Mouse (Mus musculus): ENCODE measurements at regions not wholly inside any gene's neighbourhood (a gene's known extent, or its start where the extent isn't known, plus 50 kb on each side); places are given as distances from the start of the nearest gene placed in this dataset.

DNA sequence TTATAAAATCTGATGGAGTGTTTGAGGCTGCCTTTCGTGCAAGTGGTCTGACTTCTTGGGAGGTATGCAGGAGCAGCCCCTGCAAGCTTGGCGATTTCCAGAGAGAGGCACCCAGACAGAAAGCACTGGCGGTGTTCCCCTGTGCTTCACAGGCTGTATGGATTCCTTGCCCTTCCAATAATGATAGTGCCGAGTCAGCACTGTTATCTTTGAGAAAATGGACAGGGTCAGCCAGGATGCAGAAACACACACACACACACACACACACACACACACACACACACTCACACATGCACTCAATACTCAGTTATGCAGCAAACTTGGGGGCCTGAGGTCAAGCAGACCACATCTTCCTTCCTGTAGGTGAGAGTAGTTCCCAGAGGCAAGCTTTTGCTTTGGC, 305.7 kb downstream of the Gadd45g start:
- no peak for DNase-seq (ENCODE audit: low spot score)

DNA sequence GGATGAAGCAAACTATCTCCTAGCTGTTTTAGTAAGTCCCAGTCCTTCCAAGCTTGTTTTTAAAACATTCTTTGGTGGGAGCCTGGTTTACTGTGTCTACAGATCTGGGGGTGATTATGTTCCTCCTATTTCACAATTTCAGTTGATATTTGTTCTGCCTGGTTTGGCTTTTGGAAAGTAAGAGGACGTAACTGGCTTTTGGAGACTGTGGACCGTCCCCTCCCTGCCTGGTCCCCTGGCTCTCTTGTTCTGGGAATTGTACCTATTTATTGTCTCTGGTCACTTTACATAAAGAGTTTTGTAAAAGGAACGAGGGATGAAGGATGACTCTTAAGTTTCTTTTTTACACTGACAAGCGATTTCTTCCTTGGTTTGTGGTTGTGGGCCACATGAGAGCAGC, 306.6 kb downstream of the Gadd45g start:
- no peak for DNase-seq (ENCODE audit: low spot score)

DNA sequence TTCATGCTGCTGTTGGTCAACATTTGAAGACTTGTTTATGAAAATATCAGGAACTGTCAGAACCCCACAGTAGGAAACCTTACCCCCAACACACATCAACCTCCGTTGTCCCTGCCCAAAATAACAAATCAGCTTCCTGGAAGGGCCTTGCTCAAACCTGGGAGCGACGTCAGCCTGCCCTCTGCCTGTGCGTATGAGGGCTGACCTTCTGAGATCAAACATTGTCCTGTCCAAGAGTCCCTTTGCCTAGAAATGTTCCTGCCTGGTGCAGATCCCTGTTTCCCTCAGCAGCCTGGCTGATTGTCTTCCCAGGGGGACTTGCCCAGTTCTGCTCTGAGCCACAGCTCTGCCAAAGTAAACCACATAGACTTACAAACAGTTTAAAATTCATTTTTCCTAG, 307.1 kb downstream of the Gadd45g start:
- no peak for DNase-seq (ENCODE audit: low spot score)

DNA sequence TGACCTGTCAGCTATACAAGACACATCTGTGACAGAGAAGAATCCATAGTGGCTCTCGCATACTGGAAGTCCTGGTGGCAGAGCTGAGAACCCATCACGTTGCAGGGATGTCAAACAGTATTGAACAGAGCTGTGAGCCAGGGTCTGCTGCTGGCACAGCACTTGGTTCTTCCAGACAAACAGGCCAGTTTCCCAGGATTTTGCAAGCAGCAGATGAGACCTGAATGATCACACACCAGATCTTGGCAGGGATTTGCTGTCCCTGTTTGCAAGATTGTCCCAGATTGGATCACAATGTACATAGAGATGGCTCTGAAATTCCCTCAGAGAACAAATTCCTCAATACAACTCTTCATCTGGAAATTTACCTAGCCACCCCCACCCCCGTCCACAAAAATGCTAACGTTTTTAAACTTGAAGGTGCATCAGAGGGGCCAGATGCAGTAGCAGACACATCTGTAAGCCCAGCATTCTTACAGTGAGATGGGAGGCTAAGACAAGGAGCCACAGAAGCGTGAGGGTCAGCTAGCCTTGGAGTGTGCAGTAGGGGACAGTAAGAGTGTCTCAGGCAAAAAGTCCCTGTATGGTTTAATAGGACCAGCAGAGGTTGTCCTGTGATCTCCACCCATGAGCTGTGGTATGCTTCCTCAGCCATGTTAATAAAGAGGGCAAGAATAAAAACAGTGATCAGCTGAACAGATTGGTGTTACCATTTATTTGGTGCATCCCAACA, 307.8 kb downstream of the Gadd45g start:
- no peak for DNase-seq (ENCODE audit: low spot score)

DNA sequence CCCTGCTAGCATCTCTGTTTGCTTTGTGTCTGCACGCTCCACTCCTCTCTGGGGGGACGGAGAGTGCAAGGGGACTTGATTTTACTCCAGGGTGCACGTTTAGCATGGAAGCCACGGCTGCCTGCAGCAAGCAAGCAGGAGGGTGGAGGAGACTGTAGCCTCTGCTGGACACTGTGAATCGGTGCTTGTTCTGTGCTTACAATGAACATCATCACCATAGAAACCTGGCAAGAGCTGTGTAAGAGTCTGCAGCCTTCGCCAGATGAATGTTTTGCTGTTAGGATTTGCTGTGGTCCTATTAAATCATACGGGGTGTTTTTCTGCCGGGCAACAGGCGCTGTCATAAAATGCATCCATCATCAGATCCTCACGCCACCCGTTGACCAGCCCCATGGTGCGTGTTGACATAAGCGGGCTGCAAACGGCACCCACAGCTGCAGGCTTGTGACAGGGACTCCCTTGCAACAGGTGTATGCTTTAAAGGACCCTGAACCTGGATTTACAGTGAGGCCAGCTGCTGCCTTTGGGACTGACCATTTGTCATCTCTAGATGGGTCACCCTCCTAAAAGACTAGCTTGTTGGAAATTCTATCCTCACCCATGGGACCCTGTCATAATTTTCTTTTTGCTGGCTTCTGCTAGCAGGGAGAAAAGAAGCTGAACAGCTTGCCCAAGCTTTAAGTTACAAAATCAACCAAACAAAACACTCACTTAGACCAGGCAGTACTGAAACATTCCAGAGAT, 308.5 kb downstream of the Gadd45g start:
- DNase-seq (ENCODE audit: low spot score): peak; percentile 26

DNA sequence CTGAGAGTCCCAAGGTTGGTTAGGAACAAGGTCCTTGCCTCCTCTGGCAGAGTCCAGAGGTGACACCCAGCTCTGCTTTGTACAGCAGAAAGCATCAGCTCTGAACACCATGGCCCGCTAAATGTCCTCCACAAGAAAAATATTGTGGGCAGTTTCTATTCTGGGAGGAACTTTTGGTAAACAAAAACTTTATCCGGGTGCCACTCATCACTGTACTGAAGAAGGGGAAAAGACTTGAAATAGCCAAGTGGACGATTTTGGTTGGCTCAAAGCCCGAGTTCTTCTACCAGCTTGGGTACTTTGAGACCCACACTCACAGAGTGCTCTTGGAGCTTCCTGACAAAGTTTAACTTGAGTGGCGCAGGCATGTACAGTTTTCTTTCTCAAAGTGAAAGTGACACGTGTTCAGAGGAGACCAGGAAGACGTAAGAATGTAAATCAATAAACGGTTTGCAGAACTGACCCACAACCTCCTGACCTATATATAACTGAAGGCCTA, 309.2 kb downstream of the Gadd45g start:
- no peak for DNase-seq (ENCODE audit: low spot score)

DNA sequence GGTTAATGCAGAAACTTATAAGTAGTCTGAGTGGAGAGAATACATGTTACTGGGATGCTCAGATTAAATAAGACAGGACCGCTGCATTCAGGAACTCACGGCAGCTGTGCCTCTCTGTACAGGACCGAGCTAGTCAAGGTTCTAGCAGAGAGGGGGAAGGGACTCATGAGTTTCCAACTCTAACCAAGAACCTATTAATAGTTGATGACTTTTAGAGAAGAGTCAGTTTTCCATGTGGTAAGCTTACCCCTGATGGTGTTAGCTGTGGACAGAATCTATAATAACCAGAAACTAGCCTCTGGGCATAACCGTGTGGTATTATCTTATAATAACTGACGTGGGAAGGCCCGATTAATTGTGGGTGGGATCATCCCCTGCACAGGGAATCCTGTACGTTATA, 316.2 kb downstream of the Gadd45g start:
- no peak for DNase-seq (ENCODE audit: low spot score)

DNA sequence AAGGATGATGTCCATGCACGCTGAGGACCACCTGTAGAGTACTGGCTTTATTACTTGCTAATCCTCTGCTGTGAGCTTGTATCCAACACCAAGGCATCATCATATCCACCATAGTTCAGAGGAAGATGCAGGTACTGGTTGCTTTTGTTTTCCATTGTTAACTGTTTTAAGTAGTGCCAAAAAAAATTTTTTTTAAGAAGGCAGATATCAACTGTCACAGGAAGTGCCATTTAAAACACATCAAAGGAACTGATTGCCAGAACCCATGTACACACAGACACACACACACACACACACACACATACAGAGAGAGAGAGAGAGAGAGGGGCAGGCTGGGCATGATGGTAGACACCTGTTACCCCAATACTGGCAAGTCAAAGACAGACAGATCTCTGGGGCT, 319.1 kb downstream of the Gadd45g start:
- DNase-seq (ENCODE audit: low spot score): no peak

DNA sequence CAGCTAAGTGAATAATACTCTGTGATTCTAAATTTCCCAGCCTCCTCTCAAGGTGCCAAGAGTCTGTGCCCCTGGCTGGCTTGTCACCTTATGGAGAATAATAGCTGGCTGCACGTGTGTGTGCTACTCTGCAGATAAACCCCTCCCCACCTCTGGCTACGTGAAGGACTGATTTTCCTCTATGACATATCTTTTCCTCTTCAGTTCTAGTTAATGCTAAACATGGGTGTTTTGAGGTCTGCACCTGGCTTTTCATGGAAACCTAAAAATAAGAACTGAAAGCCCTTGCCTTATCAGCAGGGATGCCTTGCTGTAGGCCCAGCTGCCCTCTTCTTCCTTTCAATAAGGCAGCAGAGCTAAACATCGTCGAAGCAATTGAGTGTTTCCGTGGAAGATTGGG, 321.5 kb downstream of the Gadd45g start:
- no peak for DNase-seq (ENCODE audit: low spot score)

DNA sequence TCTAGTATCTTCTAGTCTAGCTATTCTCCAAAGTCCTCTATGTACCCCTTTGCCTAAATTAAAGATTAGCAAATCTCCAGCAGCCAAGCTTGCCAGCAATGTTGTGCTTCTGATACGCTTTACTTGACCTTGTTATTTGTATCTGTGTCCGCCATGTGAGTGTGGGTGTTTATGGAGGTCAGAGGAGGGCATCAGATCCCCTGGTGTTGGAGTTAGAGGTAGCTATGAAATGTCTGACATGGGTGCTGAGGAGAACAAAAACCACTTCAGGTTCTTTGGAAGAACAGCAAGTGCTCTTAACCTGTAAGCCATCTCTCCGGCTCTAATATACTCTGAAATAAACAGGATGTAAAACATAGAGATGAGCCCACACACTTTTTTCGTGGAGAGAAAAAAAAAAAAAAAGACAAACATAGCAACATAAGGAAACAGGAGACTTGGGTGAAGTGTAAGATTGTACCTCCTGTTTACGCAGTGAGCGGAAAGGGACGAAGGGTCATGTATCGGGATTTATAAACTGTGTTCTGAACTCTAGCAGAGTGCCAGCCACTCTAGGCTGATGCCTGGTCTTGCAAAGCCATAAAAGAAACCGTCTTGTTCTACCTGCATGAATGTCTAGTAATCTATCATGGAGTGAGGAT, 326.3 kb downstream of the Gadd45g start:
- DNase-seq (ENCODE audit: low spot score): no peak

DNA sequence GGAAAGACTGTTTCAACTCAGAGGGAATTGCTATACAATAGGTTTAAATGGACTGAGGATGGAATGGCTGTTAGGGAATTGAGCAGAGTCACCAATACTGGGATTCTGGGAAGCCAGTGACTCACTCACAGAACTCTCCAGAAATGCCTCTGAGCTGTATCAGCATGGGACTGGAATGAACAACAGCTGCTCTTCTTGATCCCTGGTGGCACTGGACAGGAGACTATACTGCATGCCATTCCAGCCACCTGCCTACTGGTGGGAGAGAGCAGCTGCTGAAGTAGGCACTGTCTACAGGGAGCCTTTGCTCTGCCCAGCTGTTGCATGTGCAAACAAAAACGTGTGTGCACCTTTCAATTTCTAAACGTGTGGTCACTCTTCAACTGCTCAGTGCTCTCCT, 329.2 kb downstream of the Gadd45g start:
- no peak for DNase-seq (ENCODE audit: low spot score)

DNA sequence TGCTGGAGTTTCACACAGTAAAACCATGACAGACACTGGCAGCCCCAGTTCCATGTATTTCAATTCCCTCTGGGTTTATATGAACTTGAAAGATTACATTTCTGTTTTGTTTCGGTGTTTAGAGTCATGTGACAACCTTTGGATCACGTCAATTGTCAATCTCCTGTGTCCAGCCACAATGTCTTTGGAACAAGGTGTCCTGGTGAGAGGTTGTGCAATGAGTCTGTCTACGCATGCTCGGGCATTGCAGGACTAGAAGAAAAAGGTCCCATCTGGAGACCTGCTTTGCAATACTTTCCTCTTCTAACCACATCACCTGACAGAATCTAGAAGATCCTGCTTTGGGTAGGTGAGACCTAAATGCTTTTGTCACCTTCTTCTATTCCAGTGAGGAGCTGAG, 333.5 kb downstream of the Gadd45g start:
- DNase-seq (ENCODE audit: low spot score): no peak

DNA sequence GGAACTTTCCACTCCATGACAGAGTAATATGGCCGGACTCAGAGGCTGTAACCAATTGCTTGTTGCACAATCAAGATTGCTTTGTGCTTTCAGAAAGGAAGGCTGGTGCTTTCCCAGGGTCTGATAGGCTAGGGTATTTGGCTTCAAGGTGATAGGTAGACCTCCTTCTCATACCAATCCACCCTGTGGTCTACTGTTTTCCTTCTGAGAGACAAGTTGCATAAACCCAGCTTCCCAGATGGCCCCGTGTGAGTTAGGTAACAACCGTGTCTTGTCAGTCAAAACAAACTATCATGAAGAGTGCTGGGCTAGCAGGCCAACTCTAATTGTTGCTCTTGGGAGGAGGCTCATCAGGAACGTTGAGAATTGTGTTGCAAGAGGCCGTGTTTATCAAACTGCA, 337.2 kb downstream of the Gadd45g start:
- no peak for DNase-seq (ENCODE audit: low spot score)

DNA sequence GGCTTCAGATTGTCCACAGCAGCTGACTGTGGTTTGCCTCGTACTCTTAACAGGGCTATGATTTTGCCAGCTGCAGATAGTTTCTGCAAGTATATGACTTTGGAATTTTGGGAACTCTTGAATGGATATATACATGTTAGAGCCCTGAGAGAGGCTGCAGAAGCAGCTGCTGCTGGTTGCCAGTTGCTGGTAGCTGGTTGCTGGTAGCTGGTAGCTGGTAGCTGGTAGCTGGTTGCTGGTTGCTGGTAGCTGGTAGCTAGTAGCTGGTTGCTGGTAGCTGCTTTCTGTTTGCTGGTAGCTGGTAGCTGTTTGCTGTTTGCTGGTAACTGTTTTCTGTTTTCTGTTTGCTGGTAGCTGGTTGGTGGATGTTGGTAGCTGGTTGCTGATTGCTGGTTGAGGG, 339.1 kb downstream of the Gadd45g start:
- no peak for DNase-seq (ENCODE audit: low spot score)

DNA sequence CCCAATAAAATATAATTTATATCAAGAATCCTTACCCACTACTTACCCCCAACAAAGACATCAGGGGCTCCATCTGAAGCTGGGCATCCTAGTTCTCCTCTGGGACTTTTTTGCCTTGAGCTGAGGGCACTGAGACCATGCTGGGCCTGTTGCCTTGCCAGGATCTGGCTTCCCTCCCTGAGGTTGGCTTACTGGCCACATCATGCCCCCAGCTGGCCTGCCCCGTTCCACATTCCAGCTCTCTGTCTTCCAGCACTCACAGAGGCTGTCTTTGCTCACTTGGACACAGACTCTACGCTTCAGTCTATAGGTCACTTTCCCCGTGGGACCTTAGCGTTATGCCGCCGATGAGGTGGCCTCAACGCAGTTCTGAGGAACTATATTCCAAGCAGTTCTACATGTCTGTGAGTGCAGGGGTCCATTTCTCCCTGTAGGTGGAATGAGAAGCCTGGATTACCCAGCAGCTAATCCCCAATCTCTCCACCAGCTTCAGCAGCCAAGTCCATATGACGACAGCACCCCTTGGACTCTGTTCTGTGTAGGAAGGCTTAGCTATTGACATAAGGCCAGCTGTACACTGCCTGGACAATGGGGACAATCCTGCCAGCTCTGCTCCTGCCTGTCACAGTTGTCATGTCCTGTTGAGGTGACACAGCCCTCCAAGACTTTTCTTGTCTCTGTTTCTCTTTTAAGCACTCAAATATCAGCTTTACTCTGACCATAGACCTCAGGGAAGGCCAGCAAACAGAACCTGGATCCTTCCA, 341.5 kb downstream of the Gadd45g start:
- no peak for DNase-seq (ENCODE audit: low spot score)

DNA sequence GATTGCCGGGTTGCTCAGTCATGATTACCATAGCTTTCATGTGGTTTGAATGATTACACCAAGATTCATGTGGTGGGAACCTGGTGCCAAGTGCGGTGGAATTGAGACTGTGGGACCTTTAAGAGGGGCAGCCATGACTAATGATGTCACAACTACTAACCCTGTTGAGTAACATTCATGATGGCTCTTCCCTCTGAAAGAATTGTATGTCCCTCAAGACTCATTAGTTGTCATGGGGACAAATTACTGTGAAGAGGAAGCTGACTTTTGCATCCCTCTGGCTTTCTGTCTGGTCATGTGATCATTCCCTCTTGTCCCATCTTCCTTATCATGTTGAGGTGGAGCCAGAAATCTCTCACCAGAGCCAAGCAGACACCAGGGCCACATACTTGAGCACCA, 342.1 kb downstream of the Gadd45g start:
- peak; percentile 71 for DNase-seq (ENCODE audit: low spot score)

DNA sequence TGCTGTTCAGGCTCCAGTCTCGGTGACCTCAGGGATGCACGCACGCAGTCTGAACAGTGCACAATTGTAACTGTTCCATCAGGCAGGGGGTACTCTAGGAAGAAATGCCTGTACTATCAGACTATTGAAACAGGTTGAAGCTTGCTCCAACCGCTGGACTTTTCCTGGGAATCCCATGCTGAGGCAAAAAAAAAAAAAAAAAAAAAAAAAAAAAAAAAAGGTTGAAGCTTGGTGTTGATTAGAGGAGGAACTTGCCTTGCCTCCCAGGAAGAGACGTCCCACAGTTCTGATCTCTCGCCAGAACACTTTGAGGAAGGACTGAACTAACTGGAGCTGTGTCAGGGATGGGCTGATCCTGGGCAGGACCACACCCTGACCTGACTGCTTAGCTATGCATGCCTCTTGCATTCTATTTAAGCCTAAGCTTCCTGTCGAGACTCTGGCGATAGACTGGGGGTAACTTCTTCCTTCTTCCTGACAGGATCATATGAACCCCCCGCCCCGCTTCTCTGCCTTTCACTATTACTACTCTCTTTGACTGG, 341.6 kb downstream of the Diras2 start:
- DNase-seq (ENCODE audit: low spot score): no peak

DNA sequence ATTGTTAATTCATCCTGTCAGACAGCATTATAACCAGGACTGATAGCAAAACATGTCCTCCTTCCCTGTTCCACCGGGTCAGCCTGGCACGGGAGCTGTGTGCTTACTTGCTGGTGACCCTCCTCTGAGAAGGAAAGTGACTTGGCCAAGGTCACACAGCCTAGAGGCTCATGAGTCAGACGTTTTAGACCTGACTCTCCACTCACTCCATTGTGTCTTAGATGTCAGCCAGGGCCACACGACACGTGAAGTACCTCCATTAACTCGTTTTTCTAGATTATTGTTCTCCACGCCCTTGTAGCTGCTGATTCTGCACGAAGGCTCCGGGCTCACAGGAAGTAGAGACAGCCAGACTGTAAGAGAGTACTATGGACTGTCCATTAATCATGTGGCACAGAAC, 340.8 kb downstream of the Diras2 start:
- DNase-seq (ENCODE audit: low spot score): no peak

DNA sequence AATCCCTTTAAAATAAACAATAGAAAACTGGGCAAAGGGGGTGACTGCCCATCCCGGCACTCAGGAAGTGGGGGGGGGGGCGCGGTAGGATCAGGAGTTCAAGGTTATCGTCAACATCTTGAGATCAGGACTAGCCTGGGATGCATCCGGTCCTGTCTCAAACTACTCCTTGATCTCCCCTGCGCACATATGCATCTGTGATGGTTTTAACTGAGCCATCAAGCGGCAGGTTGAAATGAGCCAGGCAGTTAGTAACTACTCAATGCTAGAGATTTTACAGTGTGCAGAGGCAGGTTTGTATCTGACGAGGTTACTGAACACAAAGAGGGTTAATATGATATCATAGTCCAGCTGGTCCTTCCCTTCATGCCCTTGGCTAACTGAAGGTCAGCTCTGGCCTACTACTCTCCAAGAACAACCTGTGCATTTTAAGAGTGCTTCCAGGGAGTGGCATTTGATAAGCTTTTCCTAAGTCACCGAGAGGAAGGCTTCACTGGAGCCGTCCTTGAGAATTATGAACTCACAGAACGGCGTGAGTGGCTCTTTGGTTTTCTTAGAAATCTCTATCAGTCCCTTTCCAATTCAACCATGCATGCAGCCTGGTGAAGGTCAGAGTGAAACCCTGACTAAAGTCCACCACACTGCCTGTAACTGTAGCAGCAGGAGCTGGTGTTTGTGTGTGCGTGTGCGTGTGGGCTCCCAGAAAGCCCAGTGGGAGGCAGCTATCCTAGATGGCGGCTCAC, 340.1 kb downstream of the Diras2 start:
- no peak for DNase-seq (ENCODE audit: low spot score)

DNA sequence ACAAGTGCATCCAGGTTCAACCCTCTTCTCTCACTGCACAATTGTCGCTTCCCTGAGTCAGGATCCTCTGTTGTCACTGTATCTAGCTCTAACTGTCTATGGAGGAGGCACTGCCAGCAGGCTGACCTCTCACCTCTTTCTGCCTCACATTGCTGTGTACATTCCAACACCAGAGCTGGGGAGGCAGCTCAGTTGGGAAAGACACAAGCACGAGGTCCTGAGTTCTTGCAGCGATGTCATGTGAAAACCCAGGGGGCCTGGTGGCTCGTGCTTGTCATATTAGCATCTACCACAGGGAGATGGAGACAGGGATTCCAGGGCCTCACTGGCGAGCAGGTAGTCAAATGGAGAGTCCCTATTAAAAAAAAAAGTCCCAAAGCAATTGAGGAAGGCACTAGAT, 334.2 kb downstream of the Diras2 start:
- DNase-seq (ENCODE audit: low spot score): no peak

DNA sequence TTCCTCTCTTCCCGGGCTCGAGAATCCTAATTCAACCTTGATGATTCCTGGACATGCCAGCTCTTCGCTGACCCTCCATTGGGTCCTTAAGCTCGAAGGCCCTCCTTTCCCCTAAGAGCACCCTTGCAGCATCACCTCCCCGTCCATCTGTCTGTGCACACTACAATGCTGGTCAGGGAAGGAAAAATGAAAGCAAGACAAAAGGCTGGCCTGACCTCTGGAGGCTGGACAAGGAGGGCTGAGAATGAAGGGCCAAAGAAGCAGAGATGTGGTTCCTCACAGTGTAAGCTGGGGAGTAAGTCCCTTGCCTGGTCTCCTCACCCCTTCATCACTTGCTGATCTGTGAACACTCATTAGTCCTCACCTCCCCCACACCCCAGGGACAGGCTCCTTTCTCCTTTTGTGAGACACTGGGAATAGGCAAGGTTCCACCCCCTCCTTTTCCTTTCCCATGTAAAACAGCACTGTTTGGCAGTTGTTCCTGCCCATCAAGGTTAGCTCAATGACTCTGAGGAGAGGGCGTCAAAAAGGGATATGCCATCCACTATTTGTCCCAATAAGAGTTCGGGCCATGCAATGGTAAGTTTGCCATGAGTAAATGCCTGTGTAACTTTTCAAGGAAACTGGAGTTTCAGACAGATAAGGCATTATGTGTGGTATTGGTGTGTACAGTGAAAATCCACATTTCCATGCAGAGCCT, 332.3 kb downstream of the Diras2 start:
- no peak for DNase-seq (ENCODE audit: low spot score)
